Mouse (Mus musculus) ovary, adult 10 weeks (tissue): ENCODE measurements around the gene Tmem221. TPM values are rescaled to one million over a fixed set of nuclear protein-coding genes. Genes with fewer than 3 reads are reported as not detected.

Source experiments
- polyA plus RNA-seq: library from polyadenylated mRNA; stranded (reverse); fragments of 350-450 nt; fragmentation: Illumina TruSeq; extraction: RNeasy Lipid Tissue Mini Kit (QIAGEN cat#74804); gene quantifications from one replicate; pipeline ENCODE4 v1.2.3, GENCODE M21; 2014

The Tmem221 gene
- polyA plus RNA-seq: 3.4 TPM

GRCm38 (mm10) chr8:71558071-71558957 is at the start of gene Tmem221:
Tmem221 (minus strand) TSS chr8:71558871.

GRCm38 (mm10) chr8:71597451-71597850 is 38.8 kb upstream of the Tmem221 start, which contains the start of gene Fam129c:
Fam129c (plus strand) TSS chr8:71597648.

GRCm38 (mm10) chr8:71591471-71592373 is 33.1 kb upstream of the Tmem221 start, which contains the start of gene Pgls:
Pgls (plus strand) TSS chr8:71592176.

GRCm38 (mm10) chr8:71568387-71568937 is 9.8 kb upstream of the Tmem221 start, which contains the start of gene Slc27a1:
Slc27a1 (plus strand) TSS chr8:71568882.

DNA sequence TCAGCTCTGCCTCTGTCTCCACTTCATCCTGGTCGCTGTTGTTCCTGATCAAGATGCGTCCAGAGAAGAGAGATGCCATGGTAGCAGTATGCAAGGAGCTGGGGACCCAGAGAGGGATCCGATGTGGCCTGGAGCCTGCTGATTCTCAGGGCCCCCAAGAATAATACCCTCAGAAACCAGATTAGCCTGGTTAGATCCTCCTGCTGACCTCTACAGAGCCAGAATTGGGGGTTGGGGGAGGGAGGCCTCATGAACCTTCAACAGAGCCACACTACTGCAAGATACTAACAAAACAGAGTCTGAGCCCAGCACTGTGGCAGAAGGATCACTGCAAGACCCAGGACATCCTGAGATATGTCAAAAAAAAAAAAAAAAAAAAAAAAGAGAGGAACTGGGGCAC is 7.8 kb upstream of the Tmem221 start, which contains the start of gene Nxnl1:
Gene Nxnl1 (minus strand): TSS at position 101 of the 400 bp plus-strand sequence.

GRCm38 (mm10) chr8:71542632-71543343 is 15.9 kb downstream of the Tmem221 start, which contains the start of gene Mvb12a:
Mvb12a (plus strand) TSS chr8:71542922.

GRCm38 (mm10) chr8:71537028-71537867 is 21.4 kb downstream of the Tmem221 start, which contains the start of gene Bst2:
Bst2 (minus strand) TSS chr8:71537456.

DNA sequence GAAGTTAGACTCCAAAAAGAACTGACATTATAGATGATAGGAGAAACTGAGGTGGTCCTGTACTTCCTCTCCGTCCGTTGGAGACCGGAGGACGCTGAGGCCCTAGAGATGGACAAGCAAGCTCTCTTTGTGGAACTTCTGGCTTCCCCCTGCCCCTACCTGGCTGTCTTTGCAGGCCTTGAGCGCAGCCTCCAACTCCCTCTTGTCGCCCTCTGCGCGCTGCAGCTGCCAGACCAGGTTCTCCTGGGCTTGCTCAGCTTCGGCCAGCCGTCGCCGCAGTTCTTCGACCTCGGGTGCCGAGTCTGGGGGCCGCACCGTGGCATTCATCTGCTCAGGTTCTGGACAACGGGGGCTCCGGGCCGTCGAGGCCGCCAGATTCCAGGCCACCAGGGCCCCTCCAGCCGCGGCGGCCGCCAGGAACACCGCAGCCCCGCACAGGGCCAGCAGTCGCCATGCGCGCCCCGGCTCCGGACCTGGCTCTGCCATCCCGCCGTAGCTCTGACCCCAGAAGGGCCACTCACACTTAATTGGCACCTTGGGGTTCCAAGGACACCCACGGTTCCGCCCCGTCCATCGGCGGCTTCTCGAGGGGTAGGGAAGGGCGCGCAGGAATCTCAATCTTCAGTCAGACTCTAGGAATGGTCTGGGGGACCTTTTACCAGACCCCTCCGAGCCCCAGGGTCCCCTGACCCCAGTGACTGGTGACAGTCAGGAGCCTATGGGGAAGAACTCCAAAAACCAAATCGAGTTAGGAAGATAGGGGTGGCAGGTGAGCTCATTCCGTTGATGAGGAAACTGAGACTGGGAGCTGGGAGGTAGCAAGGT is 33.2 kb downstream of the Tmem221 start, which contains the start of gene Ccdc194:
Gene Ccdc194 (minus strand): TSS at position 486 of the 825 bp plus-strand sequence.

DNA sequence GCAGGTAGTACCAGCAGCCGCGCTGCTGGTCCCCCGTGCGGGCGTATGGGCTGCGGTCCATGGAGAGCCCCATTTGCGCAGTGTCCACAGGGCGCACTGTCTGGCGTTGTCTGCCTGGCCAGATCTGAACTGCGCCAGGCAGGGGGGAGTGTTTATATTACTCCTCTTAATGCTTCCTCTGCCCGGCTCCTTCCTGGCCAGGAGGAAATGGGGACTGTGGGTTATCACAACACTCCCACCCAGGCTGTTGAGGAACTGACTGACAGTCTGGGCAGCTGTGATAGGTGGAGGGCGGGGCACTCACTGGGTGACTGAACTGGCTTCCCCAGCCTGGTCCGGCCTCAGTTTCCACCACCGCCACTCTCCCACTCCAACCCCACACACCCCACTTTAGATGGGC is 47.0 kb downstream of the Tmem221 start, which contains the start of gene Plvap:
Gene Plvap (minus strand): TSS at position 109 of the 400 bp plus-strand sequence.

Other genes starting within 250 kb of the Tmem221 start
- gene Use1, start 192.0 kb downstream of the Tmem221 start, polyA plus RNA-seq: 1.5 TPM
- 1.2 TPM for gene Ocel1, start 187.6 kb downstream of the Tmem221 start, polyA plus RNA-seq
- gene Nr2f6, start 176.9 kb downstream of the Tmem221 start, polyA plus RNA-seq: 1.3 TPM
- 0.31 TPM for gene Ushbp1, start 163.1 kb downstream of the Tmem221 start, polyA plus RNA-seq
- 8.6 TPM for gene Babam1, start 162.0 kb downstream of the Tmem221 start, polyA plus RNA-seq
- 0.54 TPM for gene Ankle1, start 152.9 kb downstream of the Tmem221 start, polyA plus RNA-seq
- 0.68 TPM for gene Abhd8, start 95.2 kb downstream of the Tmem221 start, polyA plus RNA-seq
- gene Mrpl34, start 93.9 kb downstream of the Tmem221 start, polyA plus RNA-seq: 9.7 TPM
- gene Dda1, start 89.7 kb downstream of the Tmem221 start, polyA plus RNA-seq: 3.4 TPM
- 1.00 TPM for gene Ano8, start 72.9 kb downstream of the Tmem221 start, polyA plus RNA-seq
- 1.3 TPM for gene Gtpbp3, start 70.8 kb downstream of the Tmem221 start, polyA plus RNA-seq
- 0.46 TPM for gene Plvap, start 47.1 kb downstream of the Tmem221 start, polyA plus RNA-seq
- gene Ccdc194, start 33.2 kb downstream of the Tmem221 start, polyA plus RNA-seq: not detected
- gene Bst2, start 21.4 kb downstream of the Tmem221 start, polyA plus RNA-seq: 8.3 TPM
- 0.66 TPM for gene Mvb12a, start 15.9 kb downstream of the Tmem221 start, polyA plus RNA-seq
- gene Nxnl1, start 7.7 kb upstream of the Tmem221 start, polyA plus RNA-seq: 0.26 TPM
- gene Slc27a1, start 10.0 kb upstream of the Tmem221 start, polyA plus RNA-seq: 4.7 TPM
- 0.17 TPM for gene Pgls, start 33.3 kb upstream of the Tmem221 start, polyA plus RNA-seq
- not detected for gene Fam129c, start 38.8 kb upstream of the Tmem221 start, polyA plus RNA-seq
- 73.2 TPM for gene Colgalt1, start 52.1 kb upstream of the Tmem221 start, polyA plus RNA-seq
- not detected for gene Unc13a, start 112.9 kb upstream of the Tmem221 start, polyA plus RNA-seq
- not detected for gene Jak3, start 117.4 kb upstream of the Tmem221 start, polyA plus RNA-seq
- gene Insl3, start 130.3 kb upstream of the Tmem221 start, polyA plus RNA-seq: not detected
- 2.2 TPM for gene B3gnt3, start 142.9 kb upstream of the Tmem221 start, polyA plus RNA-seq
- gene Fcho1, start 166.8 kb upstream of the Tmem221 start, polyA plus RNA-seq: not detected